Comparison of ENCODE assay signal across 32 mouse cellular contexts in the genomic region with DNA sequence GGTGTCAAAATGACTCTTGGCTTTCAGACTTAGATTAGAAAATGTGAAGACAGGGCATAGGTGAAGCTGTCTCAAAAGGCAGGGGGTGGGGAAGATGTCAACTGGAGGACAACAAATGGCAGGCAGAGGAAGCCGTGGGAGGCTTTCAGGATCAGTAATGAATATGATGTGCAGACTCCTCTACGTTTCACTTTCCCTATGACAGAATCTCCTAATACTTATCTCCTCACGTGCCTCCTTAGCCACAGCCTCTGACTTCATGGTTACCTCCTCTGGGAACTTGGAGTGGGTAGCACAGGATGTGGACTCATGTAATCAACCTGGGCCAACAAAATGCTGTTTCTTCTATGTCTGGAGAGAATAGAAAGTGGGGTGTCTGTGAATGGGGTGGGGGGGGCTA. TPM values are rescaled to one million over a fixed set of nuclear protein-coding genes. Genes with fewer than 3 reads are reported as not detected.
DNase-seq lines count a peak whose midpoint lies in the region; ATAC-seq lines count a peak whose summit lies in the region.
"Had no signal": no experiment of that assay in that cellular context is flagged by ENCODE, and none has a peak within 500 bp of the region (broad histone marks: within the 10 kb centered on the region; RNA-seq: fewer than 3 reads in every experiment).

No protein-coding gene starts in this region.

- no peak overlapping the region for H3K4me3 ChIP-seq in heart, embryonic 11.5 days (ENCODE audit: low read depth, low read length)
- H3K4me3 ChIP-seq: embryonic facial prominence, embryonic 10.5 days; embryonic facial prominence, embryonic 13.5 days; erythroblast, embryonic 14.5 days; forebrain, embryonic 10.5 days; forebrain, embryonic 13.5 days; heart, embryonic 12.5 days; heart, embryonic 15.5 days; hindbrain, embryonic 10.5 days; hindbrain, embryonic 13.5 days had no signal

- H3K4me2 ChIP-seq in heart, embryonic 11.5 days: no peak overlapping the region
- H3K4me2 ChIP-seq: embryonic facial prominence, embryonic 13.5 days; forebrain, embryonic 13.5 days; heart, embryonic 12.5 days; heart, embryonic 15.5 days; hindbrain, embryonic 13.5 days had no signal

- peak; percentile 27 for DNase-seq in heart, adult 11 months
- DNase-seq in T-cell, adult 2 months (ENCODE audit: low spot score): peak; percentile 8
- no peak for DNase-seq in left cerebral cortex, postnatal 10 days (ENCODE audit: extremely low spot score in 1 of 2, low spot score in 2 of 2)
- DNase-seq in left cerebral cortex, postnatal 4 days: no peak
- DNase-seq: adrenal gland, adult 8-10 months; adrenal gland, postnatal 25 days; cerebellum, adult 11-12 months; cerebellum, adult 8-10 months; cerebellum, postnatal 10 days; cerebellum, postnatal 36 days; embryo, embryonic 11 days; gastrocnemius, postnatal 10 days; gastrocnemius, postnatal 36 days; heart, postnatal 10 days; heart, postnatal 36 days had no signal

- WGBS in heart, embryonic 11.5 days (ENCODE audit: insufficient replicate concordance): 65% methylated on average over 3 of the region's 3 CpGs

- H3K36me3 ChIP-seq in heart, embryonic 11.5 days (ENCODE audit: control insufficient read depth, insufficient read depth, low read length): no peaks in the 10 kb centered on the region
- H3K36me3 ChIP-seq: embryonic facial prominence, embryonic 10.5 days; embryonic facial prominence, embryonic 13.5 days; forebrain, embryonic 10.5 days; G1E; heart, embryonic 12.5 days; heart, embryonic 15.5 days; hindbrain, embryonic 10.5 days; hindbrain, embryonic 13.5 days had no signal

- H3K9me3 ChIP-seq in heart, embryonic 11.5 days (replicated peaks; ENCODE audit: control insufficient read depth, low read length): no peaks in the 10 kb centered on the region
- H3K9me3 ChIP-seq: embryonic facial prominence, embryonic 10.5 days; embryonic facial prominence, embryonic 13.5 days; forebrain, embryonic 10.5 days; forebrain, embryonic 13.5 days; G1E; heart, embryonic 12.5 days; heart, embryonic 15.5 days; hindbrain, embryonic 10.5 days; hindbrain, embryonic 13.5 days had no signal

- no peak overlapping the region for H3K9ac ChIP-seq in heart, embryonic 11.5 days (ENCODE audit: low read depth, low read length)
- H3K9ac ChIP-seq: embryonic facial prominence, embryonic 13.5 days; forebrain, embryonic 13.5 days; heart, embryonic 12.5 days; heart, embryonic 15.5 days; hindbrain, embryonic 13.5 days had no signal

- ATAC-seq in heart, embryonic 11.5 days (replicated peaks; ENCODE audit: insufficient number of reproducible peaks, low FRiP score, low TSS enrichment): no peak
- peak; percentile 81 for ATAC-seq in inflammation-experienced regulatory T-cells, adult 6 months
- no peak for ATAC-seq in erythroid progenitor cell, adult 5-6 weeks (replicated peaks; ENCODE audit: low FRiP score, poor library complexity, severe bottlenecking)
- ATAC-seq: forebrain, embryonic 13.5 days; forebrain, embryonic 16.5 days; hindbrain, embryonic 16.5 days; Patski had no signal

- peaks cover 4% of the 10 kb centered on the region for H3K4me1 ChIP-seq in heart, embryonic 11.5 days (ENCODE audit: control insufficient read depth, insufficient read depth, low read length)
- H3K4me1 ChIP-seq: embryonic facial prominence, embryonic 10.5 days; embryonic facial prominence, embryonic 13.5 days; forebrain, embryonic 10.5 days; forebrain, embryonic 13.5 days; hindbrain, embryonic 10.5 days; hindbrain, embryonic 13.5 days had no signal

- intact Hi-C loops in left cerebral cortex, postnatal 10 days (cut with DNase I): no loop called here
- intact Hi-C loops in left cerebral cortex, postnatal 4 days (cut with DNase I): no loop called here

- H3K27me3 ChIP-seq in heart, embryonic 11.5 days (ENCODE audit: control insufficient read depth, insufficient read depth, low read length): no peaks in the 10 kb centered on the region
- H3K27me3 ChIP-seq: embryonic facial prominence, embryonic 13.5 days; forebrain, embryonic 13.5 days; heart, embryonic 12.5 days; heart, embryonic 15.5 days; hindbrain, embryonic 13.5 days had no signal

- no peak overlapping the region for H3K27ac ChIP-seq in heart, embryonic 11.5 days (ENCODE audit: low read depth, low read length)
- H3K27ac ChIP-seq: embryonic facial prominence, embryonic 10.5 days; embryonic facial prominence, embryonic 13.5 days; forebrain, embryonic 10.5 days; forebrain, embryonic 13.5 days; heart, embryonic 15.5 days; hindbrain, embryonic 10.5 days; hindbrain, embryonic 13.5 days had no signal

RNA-seq across cellular contexts. Expression of gene Casr, which starts 40.7 kb away (rescaled TPM):
- polyA plus RNA-seq in heart, embryonic 11.5 days (2014; fragmentation: Nextera tagmentation; extraction: Ambion mirVana): 0.14 and 0.37 TPM in 2 replicates
- polyA plus RNA-seq in inflammation-experienced regulatory T-cells, adult 6 months (2017; shearing (Covaris generic)): not detected
- 1 to 10 TPM; 2.4 to 3.1 TPM for total RNA-seq in left cerebral cortex, postnatal 10 days (2021)
- total RNA-seq in left cerebral cortex, postnatal 4 days (2021): 1 to 10 TPM; 1.2 to 2.2 TPM
- not detected in 2 replicates for total RNA-seq in erythroid progenitor cell, adult 5-6 weeks (2015; ENCODE audit: low replicate concordance)
- not detected in 2 replicates for total RNA-seq in erythroid progenitor cell, adult 5-6 weeks (2017; ENCODE audit: low replicate concordance)
- total RNA-seq: adrenal gland, adult 8-10 months; adrenal gland, postnatal 25 days; granulocyte monocyte progenitor cell, adult 5-6 weeks had no signal
- polyA plus RNA-seq: erythroblast, embryonic 14.5 days; forebrain, embryonic 13.5 days; G1E; heart, embryonic 15.5 days; hindbrain, embryonic 13.5 days had no signal

Comparison
In these comparisons a context has a peak if more than half of its experiments do, and no peak if none do; other contexts are left out.
1. DNase-seq: peak in heart, adult 11 months (single experiment) and T-cell, adult 2 months (single experiment); none in left cerebral cortex, postnatal 10 days (0 of 2) and left cerebral cortex, postnatal 4 days (single experiment).